Comparison of ENCODE assay signal across 7 mouse cellular contexts in the genomic region with DNA sequence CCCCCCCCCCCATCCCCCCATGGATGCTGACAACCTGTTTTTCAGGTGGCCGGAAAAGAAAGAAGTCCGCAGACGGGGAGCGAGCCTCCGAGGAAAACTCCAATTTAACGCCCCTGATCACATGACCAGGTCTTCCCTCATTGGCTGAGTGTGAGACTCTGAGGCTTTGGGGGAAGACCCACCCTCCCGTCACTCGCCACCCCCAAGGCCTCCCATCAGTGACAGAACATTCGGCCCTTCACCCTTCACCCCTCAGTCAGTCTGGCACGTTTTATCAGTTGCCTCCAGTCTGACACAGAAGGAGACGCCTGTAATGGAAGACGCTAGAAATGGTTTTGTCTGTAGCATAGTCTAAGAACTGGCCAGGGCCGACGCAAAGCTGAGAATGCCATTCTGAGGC. TPM values are rescaled to one million over a fixed set of nuclear protein-coding genes. Genes with fewer than 3 reads are reported as not detected.
A peak's percentile ranks its signal among the peaks of the same experiment; 100 is the strongest.
DNase-seq lines count a peak whose midpoint lies in the region; ATAC-seq and TF ChIP-seq lines count a peak whose summit lies in the region.

No protein-coding gene starts in this region.

- no peak for TF ChIP-seq CTCF in gastrocnemius, adult 2 months (IDR thresholded peaks at IDR 0.05)

- H3K4me2 ChIP-seq in embryonic facial prominence, embryonic 11.5 days (ENCODE audit: low read depth, low read length), result peak overlapping the region; percentile 42
- H3K4me2 ChIP-seq in intestine, embryonic 14.5 days (ENCODE audit: low read length), result peak overlapping the region; percentile 48
- peak overlapping the region; percentile 55 for H3K4me2 ChIP-seq in midbrain, embryonic 14.5 days (ENCODE audit: low read length)

- intact Hi-C loops in gastrocnemius, adult 2 months (cut with DNase I), result loop anchor here (5.0 to 10.0 kb wide), 3 partner anchors 80 to 162 kb away; no protein-coding TSS in a partner anchor

- H3K9me3 ChIP-seq in embryonic facial prominence, embryonic 11.5 days (replicated peaks; ENCODE audit: control insufficient read depth, low read length), result no peaks in the 10 kb centered on the region
- H3K9me3 ChIP-seq in intestine, embryonic 14.5 days (ENCODE audit: control insufficient read depth, low read length), result no peaks in the 10 kb centered on the region
- H3K9me3 ChIP-seq in midbrain, embryonic 14.5 days (ENCODE audit: control insufficient read depth, low read length), result no peaks in the 10 kb centered on the region

- peak; percentile 50 for DNase-seq in c-Kit-positive CD71-positive TER-119-negative erythroid progenitor cells, embryonic 14.5 days (ENCODE audit: low read depth)
- DNase-seq in embryonic facial prominence, embryonic 11.5 days (ENCODE audit: low spot score), result peak; percentile 33
- DNase-seq in intestine, embryonic 14.5 days (ENCODE audit: low spot score), result peak; percentile 57
- DNase-seq in midbrain, embryonic 14.5 days, result peak; percentile 22
- DNase-seq in ovary, postnatal 14 days (ENCODE audit: low spot score), result no peak
- no peak for DNase-seq in gastrocnemius, adult 2 months
- no peak for DNase-seq in adrenal gland, postnatal 10 days

- no peaks in the 10 kb centered on the region for H3K36me3 ChIP-seq in embryonic facial prominence, embryonic 11.5 days (replicated peaks; ENCODE audit: control insufficient read depth, insufficient read depth, low read depth, low read length)
- H3K36me3 ChIP-seq in intestine, embryonic 14.5 days (ENCODE audit: control insufficient read depth, insufficient read depth, low read length), result peaks cover 14% of the 10 kb centered on the region
- peaks cover 14% of the 10 kb centered on the region; the same call in 1 of the 2 replicates for H3K36me3 ChIP-seq in midbrain, embryonic 14.5 days (ENCODE audit: control insufficient read depth, insufficient read depth, low read length)

- 0 out of 2 replicates have a peak overlapping the region, but pooled peaks have one; percentile 3 for H3K9ac ChIP-seq in embryonic facial prominence, embryonic 11.5 days (replicated peaks; ENCODE audit: low read length)
- no peak overlapping the region for H3K9ac ChIP-seq in intestine, embryonic 14.5 days (ENCODE audit: low read length)
- H3K9ac ChIP-seq in midbrain, embryonic 14.5 days (replicated peaks; ENCODE audit: low read length), result peak overlapping the region; percentile 34; the same call in 1 of the 2 replicates

- 0 out of 2 replicates have a peak, but pooled peaks have one; percentile 32 for ATAC-seq in embryonic facial prominence, embryonic 11.5 days (replicated peaks; ENCODE audit: insufficient number of reproducible peaks, low FRiP score, low TSS enrichment, low read depth)
- 0 out of 2 replicates have a peak, but pooled peaks have one; percentile 34 for ATAC-seq in intestine, embryonic 14.5 days (replicated peaks; ENCODE audit: low FRiP score, low TSS enrichment, low read depth)
- ATAC-seq in midbrain, embryonic 14.5 days (ENCODE audit: low FRiP score, low TSS enrichment), result no peak

- H3K27me3 ChIP-seq in embryonic facial prominence, embryonic 11.5 days (ENCODE audit: control insufficient read depth, insufficient read depth, low read length), result no peaks in the 10 kb centered on the region
- no peaks in the 10 kb centered on the region for H3K27me3 ChIP-seq in intestine, embryonic 14.5 days (replicated peaks; ENCODE audit: control insufficient read depth, insufficient read depth, low read length)
- no peaks in the 10 kb centered on the region for H3K27me3 ChIP-seq in midbrain, embryonic 14.5 days (ENCODE audit: control insufficient read depth, insufficient read depth, low read length)

- peak overlapping the region; percentile 20; the same call in 1 of the 2 replicates for H3K4me3 ChIP-seq in embryonic facial prominence, embryonic 11.5 days (ENCODE audit: low read depth, low read length)
- H3K4me3 ChIP-seq in intestine, embryonic 14.5 days (ENCODE audit: low read depth, low read length), result peak overlapping the region; percentile 22
- H3K4me3 ChIP-seq in midbrain, embryonic 14.5 days (replicated peaks; ENCODE audit: low read depth, low read length), result peak overlapping the region; percentile 24
- no peak overlapping the region for H3K4me3 ChIP-seq in gastrocnemius, adult 2 months

- no peaks in the 10 kb centered on the region for H3K4me1 ChIP-seq in embryonic facial prominence, embryonic 11.5 days (ENCODE audit: control insufficient read depth, insufficient read depth, low read length)
- no peaks in the 10 kb centered on the region for H3K4me1 ChIP-seq in intestine, embryonic 14.5 days (replicated peaks; ENCODE audit: control insufficient read depth, insufficient read depth, low read length)
- H3K4me1 ChIP-seq in midbrain, embryonic 14.5 days (ENCODE audit: control insufficient read depth, insufficient read depth, low read length), result 0 out of 2 replicates have a peak, but pooled peaks cover 5% of the 10 kb centered on the region

- H3K27ac ChIP-seq in embryonic facial prominence, embryonic 11.5 days (replicated peaks; ENCODE audit: low read depth, low read length), result no peak overlapping the region
- no peak overlapping the region for H3K27ac ChIP-seq in intestine, embryonic 14.5 days (ENCODE audit: low read depth)
- H3K27ac ChIP-seq in midbrain, embryonic 14.5 days (replicated peaks; ENCODE audit: low read depth, low read length), result no peak overlapping the region
- H3K27ac ChIP-seq in gastrocnemius, adult 2 months, result no peak overlapping the region

- 9% methylated on average over 14 of the region's 14 CpGs for whole genome bisulfite sequencing in embryonic facial prominence, embryonic 11.5 days
- WGBS in intestine, embryonic 14.5 days, result 14% methylated on average over 14 of the region's 14 CpGs
- 17% methylated on average over 14 of the region's 14 CpGs for WGBS in midbrain, embryonic 14.5 days

RNA-seq across cellular contexts. Expression of a gene that starts 29.5 kb away (rescaled TPM):
- 44.5 and 46.3 TPM in 2 replicates for polyA plus RNA-seq in embryonic facial prominence, embryonic 11.5 days (2014; fragmentation: Nextera tagmentation; extraction: Ambion mirVana)
- 33.2 and 35.8 TPM in 2 replicates for polyA plus RNA-seq in intestine, embryonic 14.5 days (2014; fragmentation: Nextera tagmentation; extraction: Ambion mirVana)
- polyA plus RNA-seq in midbrain, embryonic 14.5 days (2014; fragmentation: Nextera tagmentation; extraction: Ambion mirVana), result 72.6 and 89.3 TPM in 2 replicates
- 100 to 1,000 TPM; 316 to 792 TPM for total RNA-seq in gastrocnemius, adult 2 months (2021)
- total RNA-seq in adrenal gland, postnatal 10 days (2021), result 100 to 1,000 TPM in 1 of 2 experiments, 10 to 100 TPM in 1; 83.4 to 147 TPM

RNA-seq across cellular contexts. Expression of a gene that starts 54.7 kb away (rescaled TPM):
- polyA plus RNA-seq in embryonic facial prominence, embryonic 11.5 days (2014; fragmentation: Nextera tagmentation; extraction: Ambion mirVana), result 0.48 and 0.54 TPM in 2 replicates
- 0.45 and 0.98 TPM in 2 replicates for polyA plus RNA-seq in intestine, embryonic 14.5 days (2014; fragmentation: Nextera tagmentation; extraction: Ambion mirVana)
- 2.3 and 2.5 TPM in 2 replicates for polyA plus RNA-seq in midbrain, embryonic 14.5 days (2014; fragmentation: Nextera tagmentation; extraction: Ambion mirVana)
- under 1 TPM in 1 of 2 experiments, not detected in 1; 0.08 TPM for total RNA-seq in gastrocnemius, adult 2 months (2021)
- total RNA-seq in adrenal gland, postnatal 10 days (2021), result under 1 TPM; 0.21 to 0.42 TPM

Comparison
In these comparisons a context has a peak if more than half of its experiments do, and no peak if none do; other contexts are left out.
1. DNase-seq: peak in c-Kit-positive CD71-positive TER-119-negative erythroid progenitor cells, embryonic 14.5 days (single experiment), embryonic facial prominence, embryonic 11.5 days (single experiment), intestine, embryonic 14.5 days (single experiment) and midbrain, embryonic 14.5 days (single experiment); none in ovary, postnatal 14 days (single experiment), gastrocnemius, adult 2 months (single experiment) and adrenal gland, postnatal 10 days (single experiment).
2. Peak in every context shown above with its lines, with median percentiles within 50 percentile points of each other: H3K4me2 ChIP-seq.